Comparison of ENCODE assay signal across 8 mouse cellular contexts in the genomic region with DNA sequence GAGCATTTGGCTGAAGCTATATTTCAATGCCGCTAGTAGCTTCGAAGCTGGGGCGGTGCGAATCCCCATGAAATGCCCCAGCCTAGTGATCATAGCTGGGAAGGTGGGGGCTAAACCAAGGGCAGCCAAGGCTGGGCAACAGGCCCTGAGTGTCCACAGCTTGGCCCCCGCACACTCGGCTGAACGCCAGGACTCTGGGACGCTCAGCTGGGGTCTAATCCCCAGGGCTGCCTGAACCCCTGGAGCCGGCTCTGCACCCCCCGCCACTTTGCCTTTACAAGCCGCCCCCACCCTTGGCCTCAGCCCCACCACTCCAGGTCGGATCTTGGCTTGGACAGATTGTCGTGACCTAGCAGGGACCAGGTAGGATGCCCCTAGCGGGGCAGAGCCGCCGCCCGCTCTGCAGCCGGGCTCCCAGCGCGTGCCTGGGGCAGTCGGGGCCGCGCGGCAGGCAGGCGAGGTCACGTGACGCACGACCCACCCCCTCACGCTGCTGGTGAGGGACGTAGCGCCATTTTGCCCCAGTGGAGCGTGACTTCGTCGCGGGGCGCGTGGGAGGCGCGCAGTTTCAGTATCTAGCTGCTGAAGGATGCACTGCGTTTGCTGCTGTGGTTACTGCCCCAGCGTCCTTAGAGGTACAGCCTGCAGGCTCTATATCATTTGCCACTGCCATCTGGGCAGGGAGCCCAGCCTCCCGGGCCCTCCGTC. TPM values are rescaled to one million over a fixed set of nuclear protein-coding genes. Genes with fewer than 3 reads are reported as not detected.
DNase-seq lines count a peak whose midpoint lies in the region; ATAC-seq and TF ChIP-seq lines count a peak whose summit lies in the region.

No protein-coding gene starts in this region.

- no peaks in the 10 kb centered on the region for H3K36me3 ChIP-seq in hindbrain, embryonic 14.5 days (replicated peaks; ENCODE audit: control insufficient read depth, insufficient read depth)
- H3K36me3 ChIP-seq in lung, postnatal 0 days (ENCODE audit: insufficient read depth, low read length), result no peaks in the 10 kb centered on the region

- H3K4me2 ChIP-seq in hindbrain, embryonic 14.5 days (replicated peaks), result peak overlapping the region; percentile 99
- H3K4me2 ChIP-seq in lung, postnatal 0 days (replicated peaks; ENCODE audit: low read depth, low read length), result peak overlapping the region; percentile 82

- ATAC-seq in hindbrain, embryonic 14.5 days (ENCODE audit: low FRiP score), result peak; percentile 92
- peak; percentile 90 for ATAC-seq in lung, postnatal 0 days

- peak overlapping the region; percentile 57 for H3K4me3 ChIP-seq in hindbrain, embryonic 14.5 days (replicated peaks; ENCODE audit: low read length)
- H3K4me3 ChIP-seq in lung, postnatal 0 days (ENCODE audit: low read depth, low read length), result peak overlapping the region; percentile 41

- peak overlapping the region; percentile 73 for H3K27ac ChIP-seq in hindbrain, embryonic 14.5 days
- no peak overlapping the region for H3K27ac ChIP-seq in lung, postnatal 0 days (ENCODE audit: low read length)

- no peak for TF ChIP-seq EP300 in lung, postnatal 0 days (IDR thresholded peaks at IDR 0.05)

- H3K27me3 ChIP-seq in hindbrain, embryonic 14.5 days (ENCODE audit: control insufficient read depth, insufficient read depth, low read length), result peaks cover 30% of the 10 kb centered on the region
- H3K27me3 ChIP-seq in lung, postnatal 0 days (replicated peaks; ENCODE audit: insufficient read depth, low read length), result peaks cover 13% of the 10 kb centered on the region

- peak; percentile 84 for DNase-seq in R1 (ENCODE audit: low read depth, low spot score)
- peak; percentile 87 to 92 for DNase-seq in cerebellum, postnatal 25 days
- DNase-seq in frontal cortex, postnatal 36 days (ENCODE audit: low spot score in 2 of 2), result peak; percentile 84 to 94
- peak; percentile 78 for DNase-seq in hindbrain, embryonic 14.5 days (ENCODE audit: low spot score)
- DNase-seq in layer of hippocampus, postnatal 25 days (ENCODE audit: extremely low spot score in 1 of 2, low spot score in 1 of 2), result peak; percentile 76 to 77
- DNase-seq in lung, postnatal 0 days (ENCODE audit: low spot score), result peak; percentile 78
- DNase-seq in ovary, postnatal 10 days (ENCODE audit: low spot score), result peak; percentile 24
- peak; percentile 79 for DNase-seq in thymus, postnatal 0 days (ENCODE audit: low spot score)

- H3K4me1 ChIP-seq in hindbrain, embryonic 14.5 days (replicated peaks; ENCODE audit: control insufficient read depth, insufficient read depth, low read length), result peaks cover 16% of the 10 kb centered on the region
- peaks cover 11% of the 10 kb centered on the region; the same call in 1 of the 2 replicates for H3K4me1 ChIP-seq in lung, postnatal 0 days (ENCODE audit: insufficient read depth, low read depth, low read length)

- 2% methylated on average over 43 of the region's 43 CpGs for WGBS in hindbrain, embryonic 14.5 days
- 2% methylated on average over 43 of the region's 43 CpGs for WGBS in lung, postnatal 0 days

- H3K9me3 ChIP-seq in hindbrain, embryonic 14.5 days (ENCODE audit: control insufficient read depth, low read length), result no peaks in the 10 kb centered on the region
- H3K9me3 ChIP-seq in lung, postnatal 0 days (ENCODE audit: low read length), result no peaks in the 10 kb centered on the region

- peak; percentile 56 for TF ChIP-seq CTCF in lung, postnatal 0 days (IDR thresholded peaks at IDR 0.05)

- H3K9ac ChIP-seq in hindbrain, embryonic 14.5 days, result peak overlapping the region; percentile 73
- no peak overlapping the region for H3K9ac ChIP-seq in lung, postnatal 0 days (replicated peaks; ENCODE audit: low read depth)

RNA-seq across cellular contexts. Expression of a gene that starts 0.5 kb away (rescaled TPM):
- polyA plus RNA-seq in hindbrain, embryonic 14.5 days (2014; fragmentation: Nextera tagmentation; extraction: Ambion mirVana), result 7.7 and 10.3 TPM in 2 replicates
- total RNA-seq in layer of hippocampus, postnatal 25 days (2021), result 10 to 100 TPM; 12.5 to 13.1 TPM
- 0.18 and 0.26 TPM in 2 replicates for polyA plus RNA-seq in lung, postnatal 0 days (2015; fragmentation: Nextera tagmentation; extraction: Ambion mirVana)
- 0.09 and 0.30 TPM in 2 replicates for polyA plus RNA-seq in thymus, postnatal 0 days (2015; fragmentation: Nextera tagmentation; extraction: Ambion mirVana)

RNA-seq across cellular contexts. Expression of a gene that starts 14.7 kb away (rescaled TPM):
- polyA plus RNA-seq in hindbrain, embryonic 14.5 days (2014; fragmentation: Nextera tagmentation; extraction: Ambion mirVana), result 9.1 and 9.5 TPM in 2 replicates
- 10 to 100 TPM; 18.4 to 24.8 TPM for total RNA-seq in layer of hippocampus, postnatal 25 days (2021)
- 5.2 and 6.2 TPM in 2 replicates for polyA plus RNA-seq in lung, postnatal 0 days (2015; fragmentation: Nextera tagmentation; extraction: Ambion mirVana)
- 3.7 and 4.1 TPM in 2 replicates for polyA plus RNA-seq in thymus, postnatal 0 days (2015; fragmentation: Nextera tagmentation; extraction: Ambion mirVana)

Comparison
In these comparisons a context has a peak if more than half of its experiments do, and no peak if none do; other contexts are left out.
1. DNase-seq: peak in every context shown above with its lines; median percentile 90 in cerebellum, postnatal 25 days; 89 in frontal cortex, postnatal 36 days; 84 in R1; 79 in thymus, postnatal 0 days; 78 in hindbrain, embryonic 14.5 days; 78 in lung, postnatal 0 days; 76 in layer of hippocampus, postnatal 25 days; 24 in ovary, postnatal 10 days.